Mouse (Mus musculus) heart, embryonic 11.5 days (tissue): Measurements from ENCODE around the gene Anp32a. TPM values are rescaled to one million over a fixed set of nuclear protein-coding genes. Genes with fewer than 3 reads are reported as not detected.

Experiments
- ATAC-seq: fragments of 200-750 bp; cut with Nextera tagmentation; replicated peaks from 2 replicates; pipeline ENCODE4 v1.8.0; 2017; ENCODE audit warnings: moderate library complexity; ENCODE audit not compliant: insufficient number of reproducible peaks, low FRiP score, low TSS enrichment
- H3K27ac ChIP-seq: fragments of 300-500 bp; sonication (generic); 2 replicates; pipeline ENCODE4 v1.5.1; 2014; ENCODE audit warnings: mild to moderate bottlenecking, low read depth, low read length
- H3K27me3 ChIP-seq: fragments of 300-500 bp; sonication (generic); 2 replicates; pipeline ENCODE4 v1.6.1; 2014; ENCODE audit warnings: mild to moderate bottlenecking, low read length, mixed read lengths; ENCODE audit not compliant: control insufficient read depth, insufficient read depth
- H3K36me3 ChIP-seq: fragments of 300-500 bp; sonication (generic); 2 replicates; pipeline ENCODE4 v1.6.1; 2014; ENCODE audit warnings: mild to moderate bottlenecking, low read length, moderate library complexity, mixed read lengths; ENCODE audit not compliant: control insufficient read depth, insufficient read depth
- H3K4me1 ChIP-seq: fragments of 300-500 bp; sonication (generic); 2 replicates; pipeline ENCODE4 v1.6.1; 2014; ENCODE audit warnings: low read length; ENCODE audit not compliant: control insufficient read depth, insufficient read depth
- H3K4me2 ChIP-seq: fragments of 300-500 bp; sonication (generic); 2 replicates; pipeline ENCODE4 v1.6.1; 2014; ENCODE audit warnings: mild to moderate bottlenecking, moderate library complexity
- H3K4me3 ChIP-seq: fragments of 300-500 bp; sonication (generic); 2 replicates; pipeline ENCODE4 v1.5.1; 2014; ENCODE audit warnings: low read depth, low read length
- H3K9ac ChIP-seq: fragments of 300-500 bp; sonication (generic); 2 replicates; pipeline ENCODE4 v1.6.1; 2014; ENCODE audit warnings: mild to moderate bottlenecking, low read depth, low read length, moderate library complexity
- H3K9me3 ChIP-seq: fragments of 300-500 bp; sonication (generic); replicated peaks from 2 replicates; pipeline ENCODE4 v1.6.1; 2016; ENCODE audit warnings: low read length; ENCODE audit not compliant: control insufficient read depth
- WGBS: fragments of 180-500 bp; shearing (Covaris S2); extraction: QIAGEN DNeasy Blood & Tissue Kit; methylation state at CpG from one replicate; pipeline ENCODE4 v1.1.7; 2014; ENCODE audit not compliant: insufficient replicate concordance; 5-methylcytosine and 5-hydroxymethylcytosine counted together
- polyA plus RNA-seq: library from polyadenylated mRNA; unstranded; fragments of >200 nt; fragmentation: Nextera tagmentation; extraction: Ambion mirVana; gene quantifications from 2 replicates; pipeline ENCODE4 v1.2.1, GENCODE M21; 2014

Anp32a gene
- polyA plus RNA-seq, 1 experiment from 2014 or later: 120 TPM

- Histone ChIP-seq H3K9ac (peak overlapping the region; percentile 60), H3K4me2 (peak overlapping the region; percentile 63), H3K4me1 (peaks cover 40% of the 10 kb centered on the region), H3K4me3 (peak overlapping the region; percentile 23), H3K27me3 (no peaks in the 10 kb centered on the region), H3K36me3 (no peaks in the 10 kb centered on the region), H3K27ac (peak overlapping the region; percentile 81), H3K9me3 (no peaks in the 10 kb centered on the region; the same call in 1 of the 2 replicates)
- ATAC-seq: peak; percentile 81
- WGBS: 4% methylated on average over 13 of the region's 13 CpGs
These were observed 79.9 kb downstream of the Anp32a start for GRCm38 (mm10) chr9:62421027-62421426.

- no peaks in the 10 kb centered on the region for H3K27me3 ChIP-seq
- H3K4me2 ChIP-seq: no peak overlapping the region; the same call in 1 of the 2 replicates
- no peaks in the 10 kb centered on the region; the same call in 1 of the 2 replicates for H3K9me3 ChIP-seq
- H3K36me3 ChIP-seq: no peaks in the 10 kb centered on the region
- no peak overlapping the region for H3K9ac ChIP-seq
- H3K4me1 ChIP-seq: peaks cover 35% of the 10 kb centered on the region
- no peak overlapping the region for H3K27ac ChIP-seq
- WGBS: 95% methylated on average over 6 of the region's 6 CpGs
- no peak overlapping the region for H3K4me3 ChIP-seq
- ATAC-seq: no peak
These were observed 80.8 kb downstream of the Anp32a start for GRCm38 (mm10) chr9:62421911-62422310.

- 53% methylated on average over 10 of the region's 10 CpGs for WGBS
- Histone ChIP-seq H3K9me3 (no peaks in the 10 kb centered on the region; the same call in 1 of the 2 replicates), H3K9ac (no peak overlapping the region), H3K27ac (peak overlapping the region; percentile 10; the same call in 1 of the 2 replicates), H3K27me3 (no peaks in the 10 kb centered on the region), H3K4me1 (peaks cover 35% of the 10 kb centered on the region), H3K4me3 (no peak overlapping the region), H3K4me2 (no peak overlapping the region), H3K36me3 (no peaks in the 10 kb centered on the region)
- ATAC-seq: no peak
These were observed 81.8 kb downstream of the Anp32a start for GRCm38 (mm10) chr9:62422926-62423325.

GRCm38 (mm10) chr9:62423871-62424270 lies 82.8 kb downstream of the Anp32a start:
- Histone ChIP-seq H3K27ac (no peak overlapping the region), H3K4me3 (no peak overlapping the region), H3K27me3 (no peaks in the 10 kb centered on the region), H3K4me1 (peaks cover 35% of the 10 kb centered on the region), H3K4me2 (no peak overlapping the region), H3K9me3 (no peaks in the 10 kb centered on the region; the same call in 1 of the 2 replicates), H3K36me3 (no peaks in the 10 kb centered on the region), H3K9ac (no peak overlapping the region)
- no peak for ATAC-seq
- WGBS: 91% methylated on average over 10 of the region's 10 CpGs

GRCm38 (mm10) chr9:62425265-62425664 lies 84.2 kb downstream of the Anp32a start:
- Histone ChIP-seq H3K27ac (no peak overlapping the region), H3K9me3 (no peaks in the 10 kb centered on the region), H3K4me1 (peaks cover 26% of the 10 kb centered on the region), H3K27me3 (no peaks in the 10 kb centered on the region), H3K4me3 (no peak overlapping the region), H3K9ac (no peak overlapping the region), H3K4me2 (no peak overlapping the region), H3K36me3 (no peaks in the 10 kb centered on the region)
- no peak for ATAC-seq
- 40% methylated on average over 5 of the region's 5 CpGs for WGBS

- no peak overlapping the region for H3K4me2 ChIP-seq
- H3K9me3 ChIP-seq: no peaks in the 10 kb centered on the region
- H3K4me1 ChIP-seq: peaks cover 19% of the 10 kb centered on the region
- no peaks in the 10 kb centered on the region for H3K27me3 ChIP-seq
- no peak overlapping the region for H3K4me3 ChIP-seq
- WGBS: 87% methylated on average over 18 of the region's 19 CpGs
- ATAC-seq: no peak
- no peaks in the 10 kb centered on the region for H3K36me3 ChIP-seq
- H3K9ac ChIP-seq: no peak overlapping the region
- H3K27ac ChIP-seq: 0 out of 2 replicates have a peak overlapping the region, but pooled peaks have one; percentile 10
These were observed 84.9 kb downstream of the Anp32a start for GRCm38 (mm10) chr9:62426021-62426420.

GRCm38 (mm10) chr9:62426531-62426930 lies 85.4 kb downstream of the Anp32a start:
- 91% methylated on average over 6 of the region's 6 CpGs for WGBS
- Histone ChIP-seq H3K9me3 (no peaks in the 10 kb centered on the region), H3K9ac (no peak overlapping the region), H3K4me1 (peaks cover 14% of the 10 kb centered on the region), H3K4me2 (no peak overlapping the region), H3K36me3 (no peaks in the 10 kb centered on the region), H3K27ac (no peak overlapping the region), H3K4me3 (no peak overlapping the region), H3K27me3 (no peaks in the 10 kb centered on the region)
- no peak for ATAC-seq

- no peaks in the 10 kb centered on the region for H3K27me3 ChIP-seq
- no peak overlapping the region for H3K4me3 ChIP-seq
- no peak overlapping the region for H3K27ac ChIP-seq
- peaks cover 13% of the 10 kb centered on the region for H3K4me1 ChIP-seq
- H3K36me3 ChIP-seq: no peaks in the 10 kb centered on the region
- H3K4me2 ChIP-seq: no peak overlapping the region
- no peak for ATAC-seq
- 69% methylated on average over 8 of the region's 8 CpGs for WGBS
- H3K9ac ChIP-seq: no peak overlapping the region
- H3K9me3 ChIP-seq: no peaks in the 10 kb centered on the region
These were observed 85.9 kb downstream of the Anp32a start for GRCm38 (mm10) chr9:62427010-62427409.
